Mouse (Mus musculus): ENCODE data around the gene Ak8.

- TF ChIP-seq CTCF (IDR thresholded peaks at IDR 0.05; ENCODE audit: control insufficient read depth, insufficient read depth, low read length) (no peak), POLR2A (IDR thresholded peaks at IDR 0.05; ENCODE audit: borderline replicate concordance, control insufficient read depth, low read depth, low read length) (no peak)
These were observed 52.4 kb downstream of the Ak8 start for GRCm38 (mm10) chr2:28752388-28752787.

Measured in bone marrow, adult 2 months (tissue).